Mouse (Mus musculus) midbrain, embryonic 10.5 days (tissue): ENCODE measurements around the gene Brf1. TPM values are rescaled to one million over a fixed set of nuclear protein-coding genes. Genes with fewer than 3 reads are reported as not detected.
A peak's percentile ranks its signal among the peaks of the same experiment; 100 is the strongest.

ENCODE experiments used
- DNase-seq: peaks from one replicate; pipeline ENCODE4 v3.0.0-alpha.2; 2017; ENCODE audit warnings: low spot score
- H3K27ac ChIP-seq: fragments of 300-500 bp; sonication (generic); replicated peaks from 2 replicates; pipeline ENCODE4 v1.5.1; 2016; ENCODE audit warnings: mild to moderate bottlenecking
- H3K27me3 ChIP-seq: fragments of 300-500 bp; sonication (generic); 2 replicates; pipeline ENCODE4 v1.6.1; 2016; ENCODE audit warnings: low read depth, mild to moderate bottlenecking; ENCODE audit not compliant: poor library complexity, severe bottlenecking
- H3K36me3 ChIP-seq: fragments of 300-500 bp; sonication (generic); 2 replicates; pipeline ENCODE4 v1.6.1; 2016; ENCODE audit warnings: mild to moderate bottlenecking, moderate library complexity
- H3K4me1 ChIP-seq: fragments of 300-500 bp; sonication (generic); 2 replicates; pipeline ENCODE4 v1.6.1; 2016
- H3K4me3 ChIP-seq: fragments of 300-500 bp; sonication (generic); 2 replicates; pipeline ENCODE4 v1.5.1; 2016; ENCODE audit warnings: mild to moderate bottlenecking, moderate library complexity
- H3K9me3 ChIP-seq: fragments of 300-500 bp; sonication (generic); replicated peaks from 2 replicates; pipeline ENCODE4 v1.6.1; 2016; ENCODE audit warnings: mild to moderate bottlenecking
- WGBS: fragments of 180-500 bp; shearing (Covaris S2); methylation state at CpG from one replicate; pipeline ENCODE4 v1.1.7; 2016; 5-methylcytosine and 5-hydroxymethylcytosine counted together
- polyA plus RNA-seq: library from polyadenylated mRNA; unstranded; fragments of >200 nt; fragmentation: Nextera tagmentation; extraction: Ambion mirVana; gene quantifications from 2 replicates; pipeline ENCODE4 v1.2.1, GENCODE M21; 2016

The Brf1 gene
- polyA plus RNA-seq, 1 experiment from 2014 or later, result 51.6 TPM

- Histone ChIP-seq H3K9me3 (no peaks in the 10 kb centered on the region), H3K27ac (peak overlapping the region; percentile 95), H3K27me3 (peaks cover 21% of the 10 kb centered on the region; the same call in 1 of the 2 replicates), H3K4me3 (peak overlapping the region; percentile 76), H3K4me1 (peaks cover 53% of the 10 kb centered on the region), H3K36me3 (no peaks in the 10 kb centered on the region)
- no peak for DNase-seq
- WGBS, result 48% methylated on average over 10 of the region's 10 CpGs
Observed at GRCm38 (mm10) chr12:112941156-112941775, 59.2 kb downstream of the Brf1 start.

GRCm38 (mm10) chr12:112940710-112941109, 59.8 kb downstream of the Brf1 start:
- H3K27me3 ChIP-seq, result peaks cover 21% of the 10 kb centered on the region; the same call in 1 of the 2 replicates
- H3K4me3 ChIP-seq, result peak overlapping the region; percentile 76; the same call in 1 of the 2 replicates
- no peaks in the 10 kb centered on the region for H3K36me3 ChIP-seq
- H3K4me1 ChIP-seq, result peaks cover 53% of the 10 kb centered on the region
- WGBS, result 81% methylated on average over 9 of the region's 9 CpGs
- no peaks in the 10 kb centered on the region for H3K9me3 ChIP-seq
- H3K27ac ChIP-seq, result 0 out of 2 replicates have a peak overlapping the region, but pooled peaks have one; percentile 95
- no peak for DNase-seq

DNA sequence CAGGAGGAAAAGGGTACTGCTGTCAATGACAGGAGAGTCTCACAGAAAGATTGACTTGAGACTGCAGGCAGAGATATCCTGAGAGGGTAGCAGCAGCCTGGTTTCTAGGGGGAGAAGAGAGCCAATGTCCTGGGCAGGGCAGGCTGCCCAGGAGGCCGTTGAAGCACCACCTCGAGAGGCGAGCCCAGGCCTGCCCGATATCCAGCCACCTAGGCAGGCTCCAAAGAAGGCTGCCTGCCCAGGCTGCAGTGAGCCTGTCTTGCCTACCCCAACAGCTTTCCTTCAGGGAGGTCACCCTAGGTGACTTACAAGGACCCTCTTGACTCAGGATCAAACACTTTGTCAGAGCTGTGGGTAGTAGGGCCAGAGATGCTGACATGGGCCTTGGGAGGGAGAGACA, 60.3 kb downstream of the Brf1 start:
- no peaks in the 10 kb centered on the region for H3K36me3 ChIP-seq
- peaks cover 21% of the 10 kb centered on the region; the same call in 1 of the 2 replicates for H3K27me3 ChIP-seq
- 89% methylated on average over 4 of the region's 4 CpGs for WGBS
- H3K9me3 ChIP-seq, result no peaks in the 10 kb centered on the region
- H3K27ac ChIP-seq, result no peak overlapping the region
- no peak overlapping the region for H3K4me3 ChIP-seq
- DNase-seq, result no peak
- peaks cover 53% of the 10 kb centered on the region for H3K4me1 ChIP-seq

GRCm38 (mm10) chr12:112938873-112939565, 61.5 kb downstream of the Brf1 start:
- Histone ChIP-seq H3K4me1 (peaks cover 53% of the 10 kb centered on the region), H3K27me3 (peaks cover 21% of the 10 kb centered on the region; the same call in 1 of the 2 replicates), H3K4me3 (no peak overlapping the region), H3K36me3 (no peaks in the 10 kb centered on the region), H3K27ac (no peak overlapping the region), H3K9me3 (no peaks in the 10 kb centered on the region)
- WGBS, result 61% methylated on average over 10 of the region's 10 CpGs
- peak; percentile 53 for DNase-seq

- Histone ChIP-seq H3K27ac (peak overlapping the region; percentile 42; the same call in 1 of the 2 replicates), H3K4me3 (no peak overlapping the region), H3K36me3 (no peaks in the 10 kb centered on the region), H3K4me1 (peaks cover 53% of the 10 kb centered on the region), H3K27me3 (peaks cover 19% of the 10 kb centered on the region; the same call in 1 of the 2 replicates), H3K9me3 (no peaks in the 10 kb centered on the region)
- DNase-seq, result no peak
- WGBS, result 80% methylated on average over 10 of the region's 10 CpGs
Observed at GRCm38 (mm10) chr12:112938366-112938765, 62.1 kb downstream of the Brf1 start.

DNA sequence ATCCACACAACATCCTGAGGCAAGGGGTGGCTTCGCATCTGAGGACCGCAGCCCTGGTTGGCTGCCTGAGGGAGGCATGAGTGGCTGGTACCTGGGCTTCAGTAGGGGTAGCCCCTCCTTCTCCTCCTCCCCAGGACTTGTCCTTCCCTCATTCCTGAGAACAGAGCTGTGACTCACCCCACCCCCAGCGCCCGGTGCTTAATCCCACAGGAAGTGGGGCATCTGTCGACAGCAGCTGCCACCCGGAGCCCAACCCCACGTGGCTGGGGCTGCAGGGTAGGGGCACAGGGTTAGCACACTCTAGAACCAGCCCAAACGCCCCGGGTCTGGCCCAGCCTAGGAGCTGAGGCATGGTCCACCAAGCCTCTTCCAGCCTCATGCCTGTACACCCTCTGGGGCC, 62.6 kb downstream of the Brf1 start:
- Histone ChIP-seq H3K27ac (peak overlapping the region; percentile 42; the same call in 1 of the 2 replicates), H3K4me1 (peaks cover 54% of the 10 kb centered on the region), H3K4me3 (no peak overlapping the region), H3K9me3 (no peaks in the 10 kb centered on the region), H3K27me3 (peaks cover 14% of the 10 kb centered on the region; the same call in 1 of the 2 replicates), H3K36me3 (no peaks in the 10 kb centered on the region)
- 52% methylated on average over 9 of the region's 9 CpGs for WGBS
- DNase-seq, result no peak

DNA sequence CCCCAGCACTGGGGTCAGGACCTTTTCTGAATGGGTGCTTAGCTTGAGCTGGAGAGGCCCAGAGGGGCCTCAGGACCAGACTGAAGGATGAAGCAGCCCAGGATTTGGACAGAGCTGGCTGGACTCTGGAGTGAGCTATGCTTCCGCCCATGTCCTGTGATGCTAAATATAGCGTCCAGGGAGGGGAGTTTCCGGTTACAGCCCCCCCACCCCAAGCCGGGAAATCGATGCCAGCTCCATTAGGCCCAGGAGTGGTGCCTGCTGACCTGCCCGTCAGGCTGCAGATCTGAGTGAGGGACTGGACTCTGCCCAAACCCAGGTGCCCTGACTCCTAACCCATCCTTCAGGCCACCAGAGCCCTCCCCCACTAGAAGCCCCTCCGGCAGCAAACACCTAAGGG, 67.9 kb downstream of the Brf1 start:
- H3K4me3 ChIP-seq, result no peak overlapping the region
- H3K4me1 ChIP-seq, result peaks cover 38% of the 10 kb centered on the region
- no peak for DNase-seq
- no peaks in the 10 kb centered on the region for H3K36me3 ChIP-seq
- 64% methylated on average over 7 of the region's 7 CpGs for WGBS
- H3K27ac ChIP-seq, result no peak overlapping the region
- H3K27me3 ChIP-seq, result peaks cover 50% of the 10 kb centered on the region
- H3K9me3 ChIP-seq, result no peaks in the 10 kb centered on the region

GRCm38 (mm10) chr12:112929562-112930352, 70.7 kb downstream of the Brf1 start, which contains the start of gene Jag2:
Gene Jag2 (minus strand): TSS chr12:112929776.
- Histone ChIP-seq H3K36me3 (no peaks in the 10 kb centered on the region), H3K4me3 (peak within 1 kb of the TSS; percentile 64), H3K9me3 (no peaks in the 10 kb centered on the region), H3K27ac (peak within 1 kb of the TSS; percentile 76), H3K27me3 (peaks cover 78% of the 10 kb centered on the region), H3K4me1 (peaks cover 46% of the 10 kb centered on the region)
- 14% methylated on average over 79 of the region's 85 CpGs for WGBS
- peak; percentile 78 for DNase-seq

DNA sequence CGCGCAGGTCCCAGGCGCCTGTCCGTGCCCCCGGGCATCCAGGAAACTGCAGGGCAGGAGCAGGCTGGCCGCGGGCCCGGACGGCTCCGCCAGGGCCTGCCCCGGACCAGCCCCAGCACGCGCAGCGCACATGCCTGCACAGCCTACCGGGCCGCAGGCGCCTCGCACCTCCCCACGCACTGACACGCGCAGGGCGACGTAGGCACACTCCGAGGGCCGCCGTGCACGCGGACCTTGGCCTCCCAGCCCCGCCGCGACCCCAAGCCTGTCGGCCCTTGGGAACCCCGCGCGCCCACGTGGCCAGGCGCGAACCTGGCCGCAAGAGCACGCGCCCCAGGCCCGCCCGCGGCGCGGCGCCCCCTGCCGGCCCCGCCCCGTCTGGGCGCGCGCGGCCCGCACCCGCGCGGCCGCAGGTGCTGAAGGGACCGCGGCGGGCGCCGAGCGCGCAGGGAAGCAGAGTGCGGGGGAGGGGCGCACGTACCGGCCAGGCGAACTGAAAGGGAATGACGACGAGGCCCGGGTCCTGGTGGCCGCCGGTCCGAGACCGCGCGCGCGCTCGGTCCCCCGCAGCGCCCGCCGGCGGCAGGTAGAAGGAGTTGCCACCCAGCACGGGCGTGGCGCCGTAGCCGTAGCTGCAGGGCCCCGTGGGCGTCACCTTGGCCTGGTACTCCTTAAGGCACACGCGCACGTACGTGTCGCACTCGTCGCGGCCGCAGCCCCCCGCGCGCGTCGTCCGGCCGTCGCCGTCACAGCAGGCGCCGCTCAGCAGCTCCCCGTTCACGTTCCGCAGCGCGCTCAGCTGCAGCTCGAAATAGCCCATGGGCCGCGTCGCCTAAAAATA, 71.9 kb downstream of the Brf1 start:
- 2% methylated on average over 118 of the region's 124 CpGs for WGBS
- Histone ChIP-seq H3K4me1 (peaks cover 56% of the 10 kb centered on the region), H3K9me3 (no peaks in the 10 kb centered on the region), H3K4me3 (peak overlapping the region; percentile 64), H3K27me3 (peaks cover 86% of the 10 kb centered on the region), H3K27ac (peak overlapping the region; percentile 76), H3K36me3 (no peaks in the 10 kb centered on the region)
- DNase-seq, result peak; percentile 47

DNA sequence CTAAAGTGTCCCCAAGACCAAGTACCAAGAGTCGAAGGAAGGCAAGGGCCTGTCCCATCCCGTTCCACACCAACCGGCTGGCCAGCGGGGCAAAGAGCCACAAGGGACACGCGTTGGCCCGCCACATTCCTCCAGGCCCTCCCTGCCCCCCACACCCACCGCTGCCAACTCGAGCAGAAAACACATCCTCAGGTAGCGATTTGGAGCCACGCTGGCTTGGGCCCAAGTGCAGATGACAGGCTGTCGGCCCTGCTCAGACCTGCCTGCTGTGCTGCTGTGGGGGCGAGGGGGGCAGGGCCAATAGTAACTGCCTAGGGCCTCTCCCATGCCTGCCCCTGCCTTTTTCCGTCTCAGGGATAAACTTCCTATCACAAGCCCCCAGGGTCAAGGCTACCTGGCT, 73.2 kb downstream of the Brf1 start:
- H3K36me3 ChIP-seq, result no peaks in the 10 kb centered on the region
- 73% methylated on average over 14 of the region's 14 CpGs for WGBS
- H3K4me3 ChIP-seq, result peak overlapping the region; percentile 22
- H3K27me3 ChIP-seq, result peaks cover 81% of the 10 kb centered on the region
- H3K9me3 ChIP-seq, result no peaks in the 10 kb centered on the region
- no peak for DNase-seq
- no peak overlapping the region for H3K27ac ChIP-seq
- peaks cover 62% of the 10 kb centered on the region for H3K4me1 ChIP-seq

DNA sequence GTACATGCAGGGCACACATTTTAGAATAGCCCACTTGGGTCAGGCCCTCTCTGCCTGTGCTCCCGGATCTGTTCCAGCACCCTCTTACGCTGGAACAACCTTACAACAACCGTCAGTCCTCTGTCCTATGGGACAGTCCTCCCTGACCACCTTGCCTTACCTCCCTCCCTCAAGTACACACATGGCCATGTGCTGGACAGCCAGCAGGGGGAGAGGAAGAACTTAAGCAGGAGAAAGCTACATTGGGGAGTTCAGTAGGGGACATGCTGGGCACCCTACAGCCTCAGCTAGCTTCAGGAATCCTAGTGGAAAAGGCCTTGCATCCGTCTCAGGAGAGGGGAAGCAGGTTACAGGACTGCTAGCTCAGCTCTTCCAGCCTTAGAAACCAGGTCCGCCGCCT, 74.6 kb downstream of the Brf1 start:
- Histone ChIP-seq H3K27me3 (peaks cover 68% of the 10 kb centered on the region), H3K27ac (no peak overlapping the region), H3K4me3 (no peak overlapping the region), H3K36me3 (no peaks in the 10 kb centered on the region), H3K4me1 (peaks cover 72% of the 10 kb centered on the region), H3K9me3 (no peaks in the 10 kb centered on the region)
- WGBS, result 84% methylated on average over 6 of the region's 6 CpGs
- DNase-seq, result no peak

- Histone ChIP-seq H3K27me3 (peaks cover 35% of the 10 kb centered on the region), H3K27ac (peak overlapping the region; percentile 68), H3K9me3 (no peaks in the 10 kb centered on the region), H3K4me3 (no peak overlapping the region), H3K4me1 (peaks cover 53% of the 10 kb centered on the region), H3K36me3 (peaks cover 4% of the 10 kb centered on the region; the same call in 1 of the 2 replicates)
- no peak for DNase-seq
- WGBS, result 15% methylated on average over 3 of the region's 3 CpGs
Observed at GRCm38 (mm10) chr12:112922541-112922940, 78.0 kb downstream of the Brf1 start.
